Mouse (Mus musculus): ENCODE measurements around the gene Nprl2. TPM values are rescaled to one million over a fixed set of nuclear protein-coding genes. Genes with fewer than 3 reads are reported as not detected.
"Not testable (repeated sequence)": the region's sequence is repeated elsewhere in the genome, so short reads cannot be mapped to it uniquely, and the experiment has no call there.

Nprl2 gene
- total RNA-seq, 2 experiments from 2014 or later = 38.4 to 39.2 TPM

DNA sequence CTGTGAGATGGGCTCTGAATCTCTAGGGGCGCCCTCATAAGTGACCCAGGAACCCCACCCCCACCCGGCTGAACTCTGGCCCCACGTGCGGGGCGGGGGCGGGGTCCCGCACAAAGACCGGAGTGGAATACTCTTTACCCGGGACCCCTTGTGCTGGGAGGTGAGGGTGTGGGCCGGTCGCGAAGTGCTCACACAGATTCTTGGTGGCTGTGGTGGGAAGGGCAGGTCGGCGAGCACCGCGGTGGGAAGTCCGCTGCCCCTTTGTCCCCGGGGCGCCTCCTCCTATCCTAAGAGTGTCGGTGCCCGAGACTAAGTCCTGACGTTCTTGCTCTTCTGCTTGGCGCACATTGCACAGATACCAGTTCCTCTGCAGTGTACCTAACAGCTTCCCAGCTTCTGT is 27.2 kb downstream of the Nprl2 start:
- intact Hi-C loops (cut with DNase I) = no loop called here
- DNase-seq (ENCODE audit: low spot score in 2 of 2) = no peak

DNA sequence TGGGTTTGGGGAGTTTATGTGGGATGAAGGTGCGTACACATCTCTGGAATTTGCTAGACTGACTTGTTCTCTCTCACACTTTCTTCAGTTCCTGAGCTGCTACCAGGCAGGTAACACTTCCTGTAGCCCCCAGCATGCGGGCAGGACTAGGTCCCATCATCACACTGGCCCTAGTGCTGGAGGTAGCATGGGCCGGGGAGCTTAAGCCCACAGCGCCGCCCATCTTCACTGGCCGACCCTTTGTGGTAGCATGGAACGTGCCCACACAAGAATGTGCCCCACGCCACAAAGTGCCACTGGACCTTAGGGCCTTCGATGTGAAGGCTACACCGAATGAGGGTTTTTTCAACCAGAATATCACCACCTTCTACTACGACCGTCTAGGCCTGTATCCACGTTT is 28.0 kb downstream of the Nprl2 start:
- no peak for DNase-seq (ENCODE audit: low spot score in 2 of 2)
- intact Hi-C loops (cut with DNase I) = no loop called here

DNA sequence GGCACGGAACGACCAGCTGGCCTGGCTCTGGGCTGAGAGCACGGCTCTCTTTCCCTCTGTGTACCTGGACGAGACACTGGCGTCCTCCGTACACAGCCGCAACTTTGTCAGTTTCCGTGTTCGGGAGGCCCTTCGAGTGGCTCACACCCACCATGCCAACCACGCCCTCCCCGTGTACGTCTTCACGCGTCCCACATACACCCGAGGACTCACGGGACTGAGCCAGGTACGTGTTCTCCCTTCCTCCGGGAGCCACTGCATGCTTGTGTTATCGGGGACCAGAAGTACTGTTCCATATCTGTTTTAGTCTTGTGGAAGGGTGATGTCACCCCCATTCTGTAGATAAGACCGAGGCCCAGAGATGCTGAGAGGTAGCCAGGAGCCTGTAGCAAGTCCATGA is 28.8 kb downstream of the Nprl2 start:
- no peak for DNase-seq (ENCODE audit: low spot score in 2 of 2)
- intact Hi-C loops (cut with DNase I) = no loop called here

DNA sequence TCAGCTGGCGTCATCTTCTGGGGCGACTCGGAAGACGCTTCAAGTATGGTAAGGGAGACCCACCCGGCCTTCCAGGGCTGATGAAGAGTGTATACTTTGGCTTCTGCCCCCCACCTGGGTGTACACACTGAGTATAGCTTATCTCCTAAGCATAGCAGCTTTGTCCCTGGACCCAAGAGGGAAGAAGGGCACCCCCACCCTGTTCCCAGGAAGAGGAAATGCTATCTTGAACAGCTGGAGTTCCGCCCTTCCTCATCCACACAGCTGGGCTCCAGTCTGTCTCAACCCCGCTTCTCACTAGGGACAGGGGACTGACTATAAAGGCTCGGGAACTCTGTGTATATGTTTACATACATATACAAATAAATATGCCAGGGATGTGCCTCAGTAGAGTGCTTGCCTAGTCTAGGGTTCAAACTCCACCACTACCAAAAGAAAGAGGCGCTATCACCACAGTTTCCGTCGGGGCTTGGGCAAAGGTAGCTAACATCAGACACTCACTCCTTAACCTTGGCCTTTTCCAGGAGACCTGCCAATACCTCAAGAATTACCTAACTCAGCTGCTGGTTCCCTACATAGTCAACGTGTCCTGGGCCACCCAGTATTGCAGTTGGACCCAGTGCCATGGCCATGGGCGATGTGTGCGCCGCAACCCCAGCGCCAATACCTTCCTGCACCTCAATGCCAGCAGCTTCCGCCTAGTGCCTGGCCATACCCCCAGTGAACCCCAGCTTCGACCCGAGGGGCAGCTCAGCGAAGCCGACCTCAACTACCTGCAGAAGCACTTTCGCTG is 29.7 kb downstream of the Nprl2 start:
- DNase-seq (ENCODE audit: low spot score in 2 of 2) = no peak
- intact Hi-C loops (cut with DNase I) = no loop called here

DNA sequence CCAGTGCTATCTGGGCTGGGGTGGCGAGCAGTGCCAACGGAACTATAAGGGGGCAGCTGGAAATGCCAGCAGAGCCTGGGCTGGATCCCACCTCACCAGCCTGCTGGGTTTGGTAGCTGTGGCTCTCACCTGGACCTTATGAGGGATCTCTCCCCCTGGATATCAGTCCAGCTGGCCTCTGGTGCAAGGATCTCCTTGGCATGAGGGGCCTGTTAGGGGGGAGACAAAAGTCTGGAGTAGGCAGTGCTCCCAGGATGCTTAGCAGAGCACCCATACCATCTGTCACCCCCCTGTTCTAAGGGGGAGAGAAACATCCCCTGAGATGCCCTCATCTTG is 30.3 kb downstream of the Nprl2 start:
- no peak for DNase-seq (ENCODE audit: low spot score in 2 of 2)
- intact Hi-C loops (cut with DNase I) = no loop called here

DNA sequence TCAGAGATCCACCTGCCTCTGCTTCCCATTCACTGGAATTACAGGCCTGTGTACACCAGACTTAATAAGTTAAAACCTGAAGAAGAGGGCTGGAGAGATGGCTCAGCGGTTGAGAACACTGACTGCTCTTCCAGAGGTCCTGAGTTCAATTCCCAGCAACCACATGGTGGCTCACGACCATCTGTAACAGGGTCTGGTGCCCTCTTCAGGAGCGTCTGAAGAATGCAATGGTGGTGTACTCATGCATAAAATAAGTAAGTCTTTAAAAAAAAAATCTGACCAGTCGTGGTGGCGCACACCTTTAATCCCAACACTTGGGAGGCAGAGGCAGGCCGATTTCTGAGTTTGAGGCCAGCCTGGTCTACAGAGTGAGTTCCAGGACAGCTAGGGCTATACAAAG is 31.7 kb downstream of the Nprl2 start:
- DNase-seq (ENCODE audit: low spot score in 2 of 2); intact Hi-C loops (cut with DNase I): not testable (repeated sequence)

DNA sequence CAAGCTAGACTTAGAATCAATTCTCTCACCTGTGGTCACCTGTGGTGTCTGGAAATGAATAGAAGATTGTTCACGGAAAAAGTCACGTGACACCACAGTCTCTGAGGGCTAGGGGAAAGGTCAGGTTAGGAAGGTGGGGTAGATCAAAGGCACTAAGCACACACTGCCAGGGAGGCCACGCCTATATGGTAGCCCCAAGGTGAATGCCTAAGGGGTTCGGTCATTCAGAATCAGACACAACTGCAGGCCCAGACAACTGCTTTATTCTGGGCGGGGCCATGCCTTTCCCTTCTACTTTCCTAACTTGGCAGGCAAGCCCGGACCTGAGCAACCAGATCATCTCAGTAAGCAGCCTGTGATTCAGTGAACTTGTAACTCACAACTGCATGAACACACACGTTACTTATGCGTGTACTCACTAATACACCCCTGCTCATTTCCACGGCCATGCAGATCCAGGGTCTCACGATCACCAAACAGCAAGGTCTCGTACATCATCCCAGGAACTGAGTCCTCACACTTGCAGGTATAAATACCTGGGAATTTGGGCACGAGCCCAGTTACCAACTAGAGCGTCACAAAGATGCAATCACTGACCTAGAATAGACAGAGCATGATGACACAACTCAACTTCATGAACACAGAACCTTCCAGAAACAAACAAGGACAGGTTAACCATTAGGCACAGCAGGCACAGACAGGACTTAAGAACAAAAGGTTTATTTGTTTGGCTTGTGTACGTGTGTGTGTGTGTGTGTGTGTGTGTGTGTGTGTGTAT is 33.7 kb downstream of the Nprl2 start:
- DNase-seq (ENCODE audit: low spot score in 2 of 2) = no peak
- intact Hi-C loops (cut with DNase I) = no loop called here

DNA sequence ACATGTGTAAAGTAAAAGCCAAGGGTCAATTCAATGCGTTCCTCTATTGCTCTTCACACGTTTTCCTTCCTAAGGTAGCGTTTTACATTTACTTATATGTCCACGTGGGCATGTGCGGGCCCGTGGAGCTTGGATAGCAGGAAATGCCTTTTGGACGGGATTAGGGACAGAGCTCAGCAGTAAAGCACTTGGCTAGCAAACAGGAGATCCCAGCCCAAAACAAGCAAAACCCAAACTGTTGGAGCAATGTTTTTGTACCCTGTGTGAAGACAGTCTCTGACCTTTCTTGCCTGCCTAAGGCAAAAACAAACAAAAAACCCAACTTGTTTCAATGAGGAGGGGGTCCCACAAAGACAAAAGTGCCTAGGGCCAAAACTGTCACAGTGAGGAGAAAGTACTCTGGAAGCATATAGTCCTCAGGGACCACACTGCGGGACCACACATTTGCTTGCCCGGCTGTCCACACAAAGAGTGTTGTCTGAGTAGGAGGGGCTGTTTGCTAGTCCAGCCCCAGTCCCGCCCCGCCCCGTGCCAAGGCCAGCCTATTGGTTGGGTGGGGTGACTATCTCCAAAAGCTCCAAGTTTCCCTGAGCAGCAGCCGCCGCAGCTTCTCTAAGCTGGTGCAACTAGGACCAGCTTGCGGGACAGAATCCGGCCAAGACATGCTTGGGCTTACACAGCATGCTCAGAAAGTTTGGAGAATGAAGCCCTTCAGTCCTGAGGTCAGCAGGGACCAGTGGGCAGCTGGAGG is 34.5 kb downstream of the Nprl2 start, which contains the start of gene Hyal1:
Gene Hyal1 (plus strand): TSS at position 571 of the 751 bp plus-strand sequence.
- DNase-seq (ENCODE audit: low spot score in 2 of 2) = peak in 1 of 2 experiments; percentile 57

DNA sequence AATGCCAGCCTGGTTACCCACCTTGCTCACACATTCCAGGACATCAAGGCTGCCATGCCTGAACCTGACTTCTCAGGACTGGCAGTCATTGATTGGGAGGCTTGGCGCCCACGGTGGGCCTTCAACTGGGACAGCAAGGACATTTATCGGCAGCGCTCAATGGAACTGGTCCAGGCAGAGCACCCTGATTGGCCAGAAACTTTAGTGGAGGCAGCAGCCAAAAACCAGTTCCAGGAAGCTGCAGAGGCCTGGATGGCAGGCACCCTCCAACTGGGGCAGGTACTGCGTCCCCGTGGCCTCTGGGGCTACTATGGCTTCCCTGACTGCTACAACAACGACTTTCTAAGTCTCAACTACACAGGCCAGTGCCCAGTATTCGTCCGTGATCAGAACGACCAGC is 35.8 kb downstream of the Nprl2 start:
- intact Hi-C loops (cut with DNase I) = no loop called here
- DNase-seq (ENCODE audit: low spot score in 2 of 2) = no peak

More for the DNA sequence above, 34.5 kb downstream of the Nprl2 start, which contains the start of gene Hyal1:
- intact Hi-C loops (cut with DNase I) = no loop called here

DNA sequence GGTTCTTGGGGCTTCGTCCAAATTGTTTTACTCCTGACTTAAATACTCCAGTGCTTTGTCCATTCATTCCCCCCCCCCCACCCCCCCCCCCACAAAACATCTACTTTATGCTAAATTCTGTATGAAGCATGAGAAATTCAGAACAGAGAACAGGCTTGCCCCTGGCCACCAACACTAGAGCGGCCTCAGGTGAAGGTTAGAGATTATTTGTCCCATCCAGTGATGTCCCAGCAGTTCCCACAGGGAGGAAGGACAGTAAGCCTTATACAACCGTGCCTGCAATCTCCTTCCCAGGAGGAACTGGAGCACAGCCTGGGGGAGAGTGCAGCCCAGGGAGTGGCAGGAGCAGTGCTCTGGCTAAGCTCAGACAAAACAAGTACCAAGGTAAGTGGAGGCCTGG is 36.6 kb downstream of the Nprl2 start, which contains the start of gene Naa80:
Gene Naa80 (plus strand): TSS at position 301 of the 400 bp plus-strand sequence.
- intact Hi-C loops (cut with DNase I) = no loop called here
- no peak for DNase-seq (ENCODE audit: low spot score in 2 of 2)

DNA sequence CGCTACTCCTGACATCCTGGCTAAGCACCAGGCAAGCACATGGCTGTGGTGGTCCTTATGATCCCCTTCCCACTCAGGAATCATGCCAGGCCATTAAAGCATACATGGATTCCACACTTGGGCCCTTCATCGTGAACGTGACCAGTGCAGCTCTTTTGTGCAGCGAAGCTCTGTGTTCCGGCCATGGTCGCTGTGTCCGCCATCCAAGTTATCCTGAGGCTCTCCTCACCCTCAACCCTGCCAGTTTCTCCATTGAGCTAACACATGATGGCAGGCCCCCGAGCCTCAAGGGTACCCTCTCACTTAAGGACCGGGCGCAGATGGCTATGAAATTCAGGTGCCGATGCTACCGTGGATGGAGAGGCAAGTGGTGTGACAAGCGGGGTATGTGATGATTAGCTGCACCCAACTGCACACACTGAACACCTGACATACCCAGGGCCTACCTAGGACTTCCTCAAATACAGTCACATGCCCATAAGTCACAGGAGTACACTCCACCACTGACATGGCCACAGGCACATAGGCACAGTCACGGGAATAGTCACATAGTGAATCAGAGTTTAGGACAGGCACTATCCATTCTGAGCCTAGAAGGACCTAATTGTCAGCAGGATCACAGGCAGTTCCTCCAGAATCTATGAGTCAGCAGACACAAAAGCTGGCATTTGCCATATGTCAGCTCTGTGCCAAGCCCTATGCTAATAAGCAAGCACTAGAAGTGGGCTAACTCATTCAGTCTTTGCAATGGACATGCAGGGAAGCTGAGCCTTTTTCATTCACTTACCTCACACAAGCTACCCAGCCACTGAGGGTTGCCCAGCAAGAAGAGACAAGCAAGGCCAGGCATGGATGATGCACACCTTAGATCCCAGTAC is 37.2 kb downstream of the Nprl2 start:
- DNase-seq (ENCODE audit: low spot score in 2 of 2) = no peak
- intact Hi-C loops (cut with DNase I) = no loop called here

DNA sequence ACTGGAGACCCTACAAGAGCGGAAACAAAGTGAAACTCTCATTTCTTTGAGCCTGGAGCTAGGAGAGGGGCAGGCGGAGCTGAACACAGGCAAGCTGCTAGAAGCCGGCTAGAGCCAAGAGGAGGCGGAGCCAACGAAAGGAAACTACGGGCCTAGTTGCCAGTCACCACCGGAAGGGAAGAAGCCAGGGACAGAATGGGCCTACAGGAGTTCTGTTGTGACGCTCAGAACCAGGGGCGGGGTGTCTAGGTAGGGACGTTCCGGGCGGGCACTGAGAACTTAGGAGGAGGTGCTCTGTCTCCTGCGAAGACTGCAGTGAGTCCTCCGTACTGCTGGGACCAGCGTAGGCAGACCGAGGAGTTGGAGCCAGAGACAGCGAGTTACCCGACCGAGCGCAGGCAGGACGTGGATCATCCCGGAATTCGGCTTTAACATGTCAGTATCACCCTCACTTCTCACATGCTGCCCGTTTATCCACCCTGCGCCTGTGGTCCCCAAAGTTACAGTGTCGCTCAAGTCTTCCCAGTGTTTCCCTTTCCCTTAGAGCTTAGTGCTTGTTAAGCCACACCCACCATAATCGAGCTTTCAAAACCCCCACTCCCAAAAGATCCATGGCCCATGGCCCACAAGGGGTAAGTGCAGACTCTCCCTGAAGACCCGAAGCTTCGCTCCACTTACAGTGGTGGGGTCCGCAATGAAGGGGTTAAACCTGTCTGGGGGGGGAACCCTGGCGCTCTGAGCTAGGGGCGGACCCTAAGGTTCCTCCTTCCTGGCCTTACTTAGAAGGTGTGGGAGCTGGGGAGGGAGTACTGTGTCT is 38.7 kb downstream of the Nprl2 start, which contains the start of gene Hyal3:
Gene Hyal3 (plus strand): TSS at position 318 of the 817 bp plus-strand sequence.
- DNase-seq (ENCODE audit: low spot score in 2 of 2) = peak; percentile 87 to 90
- intact Hi-C loops (cut with DNase I) = no loop called here

DNA sequence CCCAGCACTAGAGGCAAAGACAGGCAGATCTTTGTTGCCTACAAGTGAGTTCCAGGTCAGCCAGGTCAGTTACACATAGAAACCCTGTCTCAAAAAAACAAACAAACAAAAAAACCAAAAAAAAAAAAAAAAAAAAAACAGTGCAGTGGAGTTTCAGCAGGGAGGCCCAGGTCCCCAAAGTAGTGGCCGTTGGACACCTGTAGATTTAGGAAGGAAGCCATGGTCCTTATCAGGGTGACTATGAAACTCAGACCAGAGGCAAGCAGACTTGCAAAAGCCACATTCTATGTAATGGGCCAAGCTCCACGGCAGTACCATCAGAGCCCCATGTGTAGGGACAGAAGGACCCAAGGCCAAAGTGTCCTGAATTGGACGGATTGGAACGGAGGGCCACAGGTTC is 39.6 kb downstream of the Nprl2 start:
- intact Hi-C loops (cut with DNase I) = no loop called here

DNA sequence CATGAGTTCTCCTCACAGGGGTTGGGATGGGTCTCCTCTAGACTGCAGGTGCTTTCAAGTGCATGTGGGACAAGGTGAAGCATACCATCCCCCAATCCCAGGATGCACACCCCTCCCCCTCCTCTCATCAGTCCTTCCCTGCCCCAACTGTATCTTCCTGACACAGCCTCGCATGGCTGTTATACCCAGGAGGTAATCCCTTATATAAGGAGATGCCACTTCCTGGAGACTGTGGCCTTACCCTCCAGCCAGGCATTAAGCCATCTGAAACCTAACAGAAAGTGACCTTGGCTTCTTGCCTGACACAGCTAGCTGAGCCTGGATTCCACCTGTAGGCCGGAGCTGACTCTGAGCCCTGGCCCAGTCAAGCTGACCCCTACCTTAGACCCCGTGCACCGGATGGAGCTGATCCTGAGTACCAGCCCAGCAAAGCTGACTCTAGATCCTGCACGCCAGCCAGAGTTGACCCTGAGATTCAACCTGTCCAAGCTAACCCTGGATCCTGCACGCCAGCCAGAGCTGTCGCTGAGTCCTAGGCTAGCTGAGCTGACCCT is 40.6 kb downstream of the Nprl2 start:
- intact Hi-C loops (cut with DNase I) = no loop called here
- no peak for DNase-seq (ENCODE audit: low spot score in 2 of 2)

More for the DNA sequence above, 39.6 kb downstream of the Nprl2 start:
- no peak for DNase-seq (ENCODE audit: low spot score in 2 of 2)

DNA sequence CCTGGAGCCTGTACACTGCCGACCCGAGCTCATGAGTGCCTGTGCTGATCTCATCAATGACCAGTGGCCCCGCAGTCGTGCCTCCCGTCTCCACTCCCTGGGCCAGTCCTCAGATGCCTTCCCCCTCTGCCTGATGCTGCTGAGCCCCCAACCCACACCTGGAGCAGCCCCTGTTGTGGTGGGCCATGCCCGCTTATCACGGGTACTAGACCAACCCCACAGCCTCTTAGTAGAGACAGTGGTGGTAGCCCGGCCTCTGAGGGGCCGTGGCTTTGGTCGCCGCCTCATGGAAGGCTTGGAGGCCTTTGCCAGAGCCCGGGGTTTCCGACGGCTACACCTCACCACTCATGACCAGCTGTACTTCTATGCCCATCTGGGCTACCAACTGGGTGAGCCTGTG is 41.1 kb downstream of the Nprl2 start:
- DNase-seq (ENCODE audit: low spot score in 2 of 2) = no peak

DNA sequence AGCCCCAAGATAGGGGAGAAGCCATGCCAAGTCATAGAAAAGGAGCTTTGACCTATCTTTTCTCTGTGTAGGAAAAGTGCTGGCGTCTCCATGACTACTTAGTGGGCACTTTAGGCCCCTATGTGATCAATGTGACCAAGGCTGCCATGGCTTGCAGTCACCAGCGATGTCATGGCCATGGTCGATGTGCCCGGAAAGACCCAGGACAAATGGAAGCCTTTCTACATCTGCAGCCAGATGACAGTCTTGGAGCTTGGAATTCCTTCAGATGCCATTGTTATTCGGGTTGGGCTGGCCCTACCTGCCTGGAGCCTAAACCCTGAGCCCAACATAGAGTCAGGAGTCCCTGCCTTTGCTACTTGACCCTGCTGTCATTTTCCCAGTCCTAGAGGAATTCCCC is 44.5 kb downstream of the Nprl2 start:
- intact Hi-C loops (cut with DNase I) = no loop called here

More for the DNA sequence above, 41.1 kb downstream of the Nprl2 start:
- intact Hi-C loops (cut with DNase I) = no loop called here

DNA sequence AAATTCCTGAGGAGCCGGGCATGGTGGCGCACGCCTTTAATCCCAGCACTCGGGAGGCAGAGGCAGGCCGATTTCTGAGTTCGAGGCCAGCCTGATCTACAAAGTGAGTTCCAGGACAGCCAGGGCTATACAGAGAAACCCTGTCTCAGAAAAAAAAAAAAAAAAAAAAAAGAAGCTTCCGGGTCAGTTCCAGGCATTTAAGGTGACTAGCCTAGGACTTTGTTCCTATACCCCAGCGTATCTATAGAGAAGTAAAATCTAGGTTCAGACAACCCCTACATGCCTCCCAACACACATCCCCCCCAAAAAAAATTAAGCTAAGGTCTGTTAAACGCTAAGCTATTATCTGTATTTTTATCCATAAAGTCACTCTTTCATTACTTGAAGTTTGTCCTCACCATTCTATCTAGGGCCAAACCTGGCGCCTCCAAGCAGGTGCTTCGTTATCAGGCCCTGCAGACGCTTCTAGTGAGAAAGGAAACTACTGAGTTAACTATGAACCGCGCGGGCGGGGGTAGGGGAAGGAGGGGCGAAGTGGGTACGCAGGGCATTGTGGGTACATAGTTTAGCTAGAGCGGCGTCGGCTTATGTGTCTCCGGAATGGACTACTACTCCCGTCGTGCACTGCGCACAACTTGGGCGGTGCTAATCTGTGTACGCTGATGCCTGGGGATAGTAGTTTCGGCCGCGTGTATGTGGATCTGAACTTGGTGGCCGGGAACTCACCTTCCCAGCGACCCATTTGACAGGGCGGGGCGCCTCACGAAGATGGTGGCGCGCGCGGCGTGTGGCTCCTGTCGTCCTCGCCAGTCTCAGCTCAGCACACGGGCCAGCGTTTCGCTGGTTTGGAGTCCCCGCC is 45.2 kb downstream of the Nprl2 start, which contains the start of gene Ifrd2:
Gene Ifrd2 (plus strand): TSS at position 669 of the 859 bp plus-strand sequence.
- intact Hi-C loops (cut with DNase I) = no loop called here
- peak; percentile 98 to 99 for DNase-seq (ENCODE audit: low spot score in 2 of 2)

More for the DNA sequence above, 44.5 kb downstream of the Nprl2 start:
- DNase-seq (ENCODE audit: low spot score in 2 of 2) = no peak
